Mouse (Mus musculus) left cerebral cortex, adult 8-10 months (tissue): ENCODE results near the gene Chrm3. TPM values are rescaled to one million over a fixed set of nuclear protein-coding genes. Genes with fewer than 3 reads are reported as not detected.

Source experiments
- DNase-seq, 2 experiments: peaks; one replicate each; pipeline ENCODE4 v3.0.0; 2022; ENCODE audit warnings: low spot score in 2 of 2
- total RNA-seq, 4 experiments: library from RNA; stranded (reverse); gene quantifications; 2 replicates each; pipeline ENCODE4 v1.2.4; 2022

Chrm3 gene
- total RNA-seq, 4 experiments from 2014 or later, result 50.1 to 53.3 (median 52.8) TPM

DNA sequence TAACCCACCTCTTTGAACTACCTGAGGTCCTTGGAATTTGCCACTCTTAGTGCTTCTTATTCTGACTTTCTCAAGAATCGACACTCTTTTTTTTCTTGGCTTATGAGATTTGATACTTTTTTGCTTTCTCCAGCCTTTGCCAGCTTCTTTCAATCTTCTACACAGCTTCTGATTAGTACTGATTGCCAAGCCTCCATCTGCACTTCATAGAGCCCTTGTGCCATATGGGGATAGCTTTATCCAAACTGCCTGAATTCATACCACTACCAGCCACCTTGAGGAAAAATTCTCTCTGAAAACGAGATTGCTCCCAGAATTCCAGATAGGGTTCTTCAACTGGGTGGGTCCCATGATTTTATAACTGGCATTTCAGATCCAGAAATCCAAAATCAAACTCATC, 368.0 kb downstream of the Chrm3 start:
- DNase-seq, result no peak

DNA sequence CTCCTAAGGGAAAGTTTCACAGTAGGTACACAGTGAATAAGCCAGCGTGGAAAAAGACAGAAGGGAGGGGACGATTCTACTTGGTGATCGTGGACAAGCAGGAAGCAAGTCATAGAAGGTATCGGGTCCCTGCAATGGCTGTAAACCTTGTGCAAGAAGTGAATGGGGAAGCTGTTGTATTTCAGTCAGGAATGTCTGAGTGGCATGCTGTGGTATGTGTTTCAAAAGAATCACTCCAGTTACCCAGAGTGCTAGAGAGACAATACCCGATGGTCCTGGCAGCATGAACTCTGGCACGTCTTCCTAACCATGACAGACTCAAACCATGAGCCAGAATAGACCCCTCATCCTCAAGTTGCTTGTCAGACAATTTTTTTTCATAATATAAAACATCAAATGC, 375.0 kb downstream of the Chrm3 start:
- no peak for DNase-seq

DNA sequence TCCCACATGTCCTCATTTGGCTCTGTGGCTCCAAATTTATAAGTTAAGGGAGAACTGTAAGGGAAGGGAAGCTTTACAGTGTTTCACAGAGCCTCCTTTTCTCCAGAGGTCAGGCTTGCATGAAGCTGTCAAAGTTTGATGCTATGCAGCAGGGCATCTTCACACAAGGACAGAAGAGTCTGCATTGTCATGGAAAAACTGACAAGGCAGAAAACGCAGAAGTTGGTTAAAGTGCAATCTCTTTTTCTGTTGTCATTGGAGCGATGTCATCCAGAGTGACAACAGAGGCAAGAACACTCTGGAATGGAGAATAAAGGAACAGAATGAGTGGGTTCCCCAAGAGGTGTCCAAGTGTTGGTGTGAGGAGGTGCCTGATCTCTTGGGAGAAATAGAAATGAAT, 377.4 kb downstream of the Chrm3 start:
- DNase-seq, result no peak

DNA sequence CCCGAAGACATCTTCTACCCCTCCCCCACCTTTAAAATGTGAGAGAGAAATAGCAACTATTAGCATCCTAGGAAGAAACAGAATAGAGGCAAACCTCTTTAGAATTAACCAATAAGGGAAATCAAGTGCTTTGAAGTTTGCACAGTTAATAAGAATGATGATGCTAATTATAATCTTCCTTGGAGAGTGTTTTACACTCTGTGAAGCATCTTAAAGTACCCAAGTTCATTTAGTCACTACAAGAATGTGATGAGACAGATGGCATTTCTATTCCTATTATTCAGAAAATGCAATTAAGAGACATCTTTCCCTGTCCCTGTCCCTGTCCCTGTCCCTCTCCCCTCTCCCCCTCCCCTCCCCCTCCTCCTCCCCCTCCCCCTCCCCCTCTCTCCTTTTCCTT, 382.9 kb downstream of the Chrm3 start:
- no peak for DNase-seq

DNA sequence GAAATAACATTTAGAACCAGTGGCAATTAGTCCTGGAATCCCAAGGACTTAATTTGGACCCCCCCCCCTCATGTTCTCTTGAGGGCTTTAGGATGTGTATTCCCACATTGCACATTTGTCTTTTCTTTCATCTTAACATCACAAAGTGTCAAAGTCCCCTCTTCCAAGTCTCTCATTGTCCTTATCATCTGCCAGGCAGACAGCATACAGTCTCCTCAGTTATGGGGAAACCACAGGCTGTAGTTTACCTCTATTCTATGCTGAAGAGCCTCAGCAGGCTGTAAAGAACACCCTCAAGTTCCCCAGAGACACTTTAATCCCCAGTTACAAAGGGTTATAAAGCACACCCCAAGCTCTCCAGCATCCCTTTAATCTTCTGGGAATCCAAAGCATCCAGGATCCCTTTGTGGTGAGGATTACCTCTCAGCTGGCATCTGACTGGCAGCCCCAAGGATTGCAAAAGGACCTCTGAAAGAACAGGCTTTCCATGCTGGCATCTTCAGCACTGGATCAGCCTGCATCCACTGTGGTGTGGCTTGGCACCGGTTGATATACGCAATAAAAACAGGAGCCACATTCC, 386.8 kb downstream of the Chrm3 start:
- no peak for DNase-seq

DNA sequence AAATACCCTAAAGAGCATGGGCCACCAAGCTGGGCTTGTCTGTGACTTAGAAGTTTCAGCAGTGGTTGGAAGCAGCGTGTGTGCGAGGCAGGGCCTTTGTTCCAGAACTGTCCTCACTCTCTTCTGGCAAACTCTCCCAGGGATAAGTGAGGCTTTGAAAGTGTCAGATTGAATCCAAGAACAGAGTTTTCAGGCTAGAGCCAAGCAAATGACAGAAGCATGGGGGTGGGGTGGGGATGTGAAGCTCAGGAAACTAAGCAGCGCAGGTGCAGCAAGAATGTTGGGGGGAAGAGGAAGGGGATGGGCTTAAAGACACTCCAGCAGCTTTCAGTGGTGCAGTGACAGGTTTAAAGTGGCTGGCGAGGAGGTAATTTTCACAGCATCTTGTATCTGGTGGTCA, 388.8 kb downstream of the Chrm3 start:
- DNase-seq, result no peak

DNA sequence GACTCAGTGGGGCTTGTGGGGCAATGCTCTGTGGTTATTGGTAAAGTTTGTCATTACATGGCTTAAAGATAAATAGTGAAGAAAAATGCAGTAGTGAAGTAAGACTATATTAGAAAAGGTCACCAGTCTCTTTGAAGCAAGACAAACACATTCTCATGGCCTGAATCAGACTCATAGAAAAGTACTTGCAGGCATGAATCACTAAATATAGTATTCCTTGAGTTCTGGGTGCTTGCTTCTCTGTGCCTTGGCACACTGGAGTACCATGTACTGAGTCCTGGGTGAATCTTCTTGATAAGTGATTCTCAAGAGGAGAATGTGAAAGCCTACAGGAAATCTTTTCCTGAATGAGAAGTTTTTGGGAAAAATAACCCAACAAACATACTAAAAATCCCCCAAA, 408.0 kb downstream of the Chrm3 start:
- DNase-seq, result no peak

DNA sequence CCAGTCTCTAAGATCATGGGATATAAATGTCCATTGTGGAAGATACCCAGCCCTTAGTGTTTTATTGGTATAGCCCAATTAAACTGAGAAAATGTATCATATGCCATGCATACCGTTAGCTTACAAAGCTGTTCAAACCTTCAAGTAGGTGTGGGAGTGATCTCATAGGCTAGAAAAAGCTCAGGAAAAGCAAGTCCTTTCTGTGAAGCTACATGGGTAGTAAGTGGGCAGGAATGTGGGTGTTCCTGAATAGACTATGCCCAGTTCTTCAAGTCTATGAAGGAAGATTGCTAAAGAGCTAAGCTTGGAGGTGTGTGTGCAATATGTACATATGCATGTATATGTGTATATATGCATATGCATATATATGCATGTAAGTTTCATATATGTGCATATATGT, 409.3 kb downstream of the Chrm3 start:
- DNase-seq, result peak in 1 of 2 experiments; percentile 25

DNA sequence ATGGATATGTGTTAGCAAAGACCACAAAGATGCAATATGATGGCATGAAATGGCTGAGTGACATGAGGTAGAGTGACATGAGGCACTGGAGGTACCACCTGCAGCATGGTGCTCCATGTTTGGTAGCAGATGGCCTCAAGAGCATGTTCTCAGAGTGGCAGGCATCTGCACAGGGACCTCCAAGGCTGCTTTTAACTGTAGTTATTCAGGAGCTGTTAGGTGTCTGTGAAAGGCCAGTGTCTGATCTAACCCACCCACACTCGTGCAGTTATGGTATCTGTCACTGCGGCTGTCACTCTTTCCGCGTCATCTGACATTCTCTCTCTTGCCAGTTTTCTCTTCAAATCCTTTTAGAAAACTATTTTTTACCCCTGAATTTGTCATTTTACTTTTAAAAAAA, 411.6 kb downstream of the Chrm3 start:
- peak in 1 of 2 experiments; percentile 24 for DNase-seq

DNA sequence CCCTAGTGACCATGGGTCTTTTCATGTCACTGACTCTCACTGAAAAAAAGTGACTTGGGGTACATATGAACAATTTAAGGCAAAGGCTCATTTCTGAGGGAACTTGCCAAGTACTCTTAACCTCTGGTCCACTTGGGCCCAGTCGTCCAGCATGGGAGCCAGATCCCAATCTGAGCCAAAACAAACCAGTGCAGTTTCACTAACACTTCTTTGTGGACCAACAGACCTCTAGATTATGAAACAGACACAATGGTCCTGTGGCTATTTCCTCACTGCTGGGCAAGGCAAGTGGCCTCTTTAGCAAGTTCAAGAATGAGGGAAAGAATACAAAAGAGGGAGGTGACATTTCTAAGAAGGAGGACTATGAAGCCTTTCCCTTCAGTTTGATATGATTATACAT, 420.5 kb downstream of the Chrm3 start:
- DNase-seq, result no peak

DNA sequence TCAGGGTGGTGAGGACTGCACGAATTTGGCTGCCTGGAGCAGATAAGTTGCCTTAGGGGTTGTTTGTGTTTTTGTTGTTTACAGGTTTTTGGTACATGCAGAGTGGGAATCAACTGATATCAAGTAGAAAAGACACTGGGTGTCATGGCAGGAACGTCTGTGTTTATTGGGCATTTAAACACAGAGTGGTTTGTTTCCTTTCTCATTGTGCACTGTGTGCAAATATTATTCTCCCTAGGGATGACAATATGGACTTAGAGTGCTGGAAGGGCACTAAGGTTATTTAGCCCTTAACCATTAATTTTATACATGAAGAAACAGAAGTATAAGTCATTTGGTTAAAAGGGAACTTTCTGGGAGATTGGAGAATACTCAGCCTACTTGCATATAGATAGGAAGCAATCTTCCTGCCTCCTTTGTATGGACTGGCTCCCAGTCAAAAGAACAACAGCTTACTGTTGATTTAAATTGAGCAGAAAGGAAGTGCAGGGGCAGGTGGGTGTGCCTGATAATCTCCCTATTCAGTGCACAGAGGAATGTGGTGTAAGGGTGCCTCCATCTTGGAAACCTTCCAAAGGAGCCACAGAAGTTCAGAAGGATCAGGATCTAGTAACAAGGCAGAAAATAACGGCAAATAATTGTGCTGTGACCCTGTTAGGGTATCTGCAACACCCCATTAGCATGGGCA, 421.7 kb downstream of the Chrm3 start:
- no peak for DNase-seq

DNA sequence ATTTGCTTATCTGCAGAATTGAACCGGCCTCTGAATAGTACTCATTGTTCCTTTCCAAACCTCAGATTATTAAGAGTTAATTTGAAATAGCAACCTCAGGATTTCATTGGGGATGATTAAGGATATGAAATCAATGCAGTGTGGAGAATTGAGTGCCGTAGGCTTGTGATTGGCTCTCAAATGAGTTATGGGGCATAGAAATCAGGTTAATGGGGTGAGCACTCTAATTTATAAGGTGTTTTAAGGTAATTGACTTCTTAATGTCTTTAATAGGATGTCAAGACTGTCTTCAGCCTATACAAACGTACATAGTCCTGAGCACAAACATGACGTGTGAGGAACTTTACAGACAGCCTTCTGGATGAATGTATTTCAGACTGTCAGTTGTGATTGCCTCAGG, 427.9 kb downstream of the Chrm3 start:
- no peak for DNase-seq

DNA sequence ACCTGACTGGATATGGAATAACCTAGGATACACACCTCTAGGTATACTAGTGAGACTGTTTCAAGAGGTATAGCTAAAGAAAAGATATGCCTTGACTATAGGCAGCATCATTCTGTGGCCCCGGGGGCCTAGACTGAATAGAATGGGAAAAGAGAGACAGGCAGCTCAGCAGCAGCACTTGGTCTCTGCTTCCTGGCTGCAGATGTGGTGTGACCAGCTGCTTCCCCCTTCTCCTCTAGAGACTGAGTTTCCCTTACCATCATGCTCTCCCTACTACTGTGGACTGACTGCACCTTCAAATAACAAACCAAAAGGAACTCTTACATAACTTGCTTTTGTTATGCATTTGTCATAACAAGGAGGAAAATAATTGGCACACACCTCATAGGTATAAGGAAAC, 430.0 kb downstream of the Chrm3 start:
- DNase-seq, result no peak

DNA sequence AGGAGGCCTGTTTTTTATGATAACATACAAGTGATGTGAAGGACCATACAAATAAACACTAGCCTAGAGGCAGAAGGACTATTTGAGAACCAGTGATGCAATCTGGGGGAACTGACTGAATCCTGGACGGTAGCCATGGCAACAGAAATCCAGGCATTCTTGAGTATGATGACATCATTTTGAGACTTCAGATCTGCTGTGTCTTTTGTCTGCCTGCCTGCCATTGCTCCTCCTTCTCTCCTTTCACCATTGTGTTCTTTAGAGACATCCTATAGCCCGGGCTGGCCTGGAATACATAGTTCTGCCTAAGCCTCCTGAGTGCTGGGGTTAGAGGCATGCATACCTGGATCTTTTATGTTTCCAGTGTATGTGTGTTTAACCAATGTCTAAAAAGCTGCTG, 430.7 kb downstream of the Chrm3 start:
- DNase-seq, result peak in 1 of 2 experiments; percentile 34

DNA sequence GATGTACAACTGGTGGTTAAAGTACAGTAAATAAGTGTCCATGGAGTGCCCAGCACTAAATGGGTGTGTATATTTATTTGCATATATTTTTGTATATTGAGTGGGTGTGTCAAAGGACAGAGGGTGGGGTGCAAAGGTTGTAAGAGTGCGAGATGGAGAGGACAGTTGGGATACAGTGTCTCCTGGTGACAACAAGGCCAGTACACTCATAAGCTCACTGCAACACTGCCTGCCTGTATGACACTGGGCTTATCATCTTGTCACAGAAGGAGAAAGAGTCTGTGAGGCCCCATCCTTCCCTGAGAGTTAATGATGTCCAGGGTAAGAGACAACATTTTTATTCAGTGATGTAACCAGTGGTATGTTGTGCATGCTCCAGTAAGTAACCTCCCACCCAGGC, 439.5 kb downstream of the Chrm3 start:
- no peak for DNase-seq

DNA sequence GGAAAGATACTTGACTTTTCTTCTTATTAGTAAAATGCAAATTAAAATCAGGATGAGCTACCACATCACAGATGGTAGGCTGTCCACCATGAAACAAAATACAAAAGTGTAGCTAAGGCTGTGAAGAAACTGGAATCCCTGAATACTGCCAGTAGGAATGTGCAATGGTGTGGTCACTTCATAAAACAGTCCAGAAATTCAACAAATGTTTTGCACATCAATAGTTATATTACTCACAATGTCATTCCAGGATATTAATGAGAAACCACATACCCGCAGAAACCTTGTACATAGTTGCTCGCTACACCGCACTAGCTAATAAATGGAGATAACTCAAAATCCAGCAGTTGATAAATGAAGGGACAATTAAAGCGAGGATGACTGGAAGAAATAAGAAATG, 447.9 kb downstream of the Chrm3 start:
- no peak for DNase-seq

DNA sequence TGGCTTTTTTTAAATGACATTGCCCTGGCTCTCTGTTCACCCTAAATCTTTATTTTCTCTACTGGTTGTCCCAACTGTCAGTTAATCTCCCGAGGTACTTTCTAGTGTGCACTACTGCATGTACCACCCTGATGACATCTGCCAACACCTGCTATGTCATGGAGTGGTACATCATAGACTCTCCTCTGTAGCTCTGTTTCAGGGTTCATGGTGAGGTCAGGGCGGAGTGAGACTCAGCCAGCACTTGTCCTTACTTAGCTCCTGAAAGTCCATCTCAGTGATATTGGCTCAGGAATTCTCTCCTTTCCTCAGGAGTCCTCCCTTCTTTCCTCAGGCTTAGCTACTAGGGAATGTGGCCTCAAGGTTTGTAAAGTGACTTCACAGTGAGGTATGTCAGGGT, 451.9 kb downstream of the Chrm3 start:
- no peak for DNase-seq

DNA sequence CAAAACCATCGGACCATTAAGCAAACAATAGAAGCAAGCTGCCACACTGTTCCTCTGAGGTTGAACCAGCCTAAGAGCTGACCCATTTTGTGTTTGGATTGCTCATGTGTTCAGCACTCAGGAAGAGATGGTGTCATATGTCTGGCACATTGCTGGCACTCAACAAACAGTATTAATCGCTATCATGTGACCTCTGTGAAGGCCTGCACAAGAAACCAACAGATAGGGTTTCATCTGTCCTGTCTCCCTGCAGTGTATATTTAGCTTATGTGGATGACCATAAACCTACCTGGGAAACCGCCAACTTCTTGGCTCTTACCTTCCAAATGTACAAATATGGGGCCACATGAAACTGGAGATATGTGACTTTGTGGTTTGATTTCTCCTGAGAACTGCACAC, 453.4 kb downstream of the Chrm3 start:
- DNase-seq, result no peak

DNA sequence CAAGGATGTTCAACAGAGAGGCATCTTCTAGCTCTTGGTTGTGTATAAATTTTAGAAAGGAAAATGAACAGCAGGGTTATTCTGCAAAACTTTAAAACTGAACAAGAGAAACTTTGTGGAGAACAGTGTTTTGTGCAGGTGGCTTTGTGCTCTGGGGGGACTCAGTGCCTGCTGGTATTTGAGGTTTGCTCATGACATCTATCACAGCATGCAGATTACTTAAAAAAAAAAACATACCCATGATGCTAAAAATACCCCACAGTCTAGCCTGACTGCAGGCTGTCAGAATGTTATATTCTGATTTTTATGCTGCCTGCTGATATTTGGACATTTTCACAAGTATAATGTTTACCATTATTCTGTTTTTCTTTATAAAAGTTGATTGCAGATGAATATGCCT, 456.2 kb downstream of the Chrm3 start:
- no peak for DNase-seq

DNA sequence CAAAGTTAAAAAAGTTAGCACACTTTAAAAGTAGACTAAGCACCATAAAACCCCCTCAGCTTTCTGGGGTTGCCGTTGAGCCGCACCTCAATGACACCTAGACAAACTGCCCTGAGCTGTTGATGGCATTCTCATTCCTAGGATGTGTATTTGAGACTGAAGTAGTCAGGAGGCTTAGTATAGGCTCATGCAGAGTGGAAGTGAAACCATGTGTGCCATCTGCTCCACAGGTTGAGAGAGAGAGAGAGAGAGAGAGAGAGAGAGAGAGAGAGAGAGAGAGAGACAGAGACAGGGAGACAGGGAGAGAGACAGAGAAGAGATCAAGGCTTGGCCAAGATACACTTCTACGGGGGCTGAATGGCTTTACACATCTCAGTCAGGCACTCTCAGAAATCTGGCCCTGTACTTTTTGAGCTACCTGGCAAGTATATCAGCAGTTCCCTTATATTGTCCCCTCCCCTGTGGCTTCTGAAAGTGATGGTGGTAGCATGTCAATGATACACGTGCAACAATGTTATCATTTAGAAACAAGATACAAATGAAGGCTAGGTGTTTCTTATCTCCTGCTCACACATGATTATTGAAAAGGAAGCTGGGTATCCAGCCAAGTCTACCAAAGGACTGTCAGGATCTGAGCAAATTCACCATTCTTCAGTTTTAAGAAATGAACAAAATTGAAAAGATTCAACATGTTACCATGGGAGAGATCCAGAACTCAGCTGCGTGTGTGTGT, 459.8 kb downstream of the Chrm3 start:
- DNase-seq, result no peak

DNA sequence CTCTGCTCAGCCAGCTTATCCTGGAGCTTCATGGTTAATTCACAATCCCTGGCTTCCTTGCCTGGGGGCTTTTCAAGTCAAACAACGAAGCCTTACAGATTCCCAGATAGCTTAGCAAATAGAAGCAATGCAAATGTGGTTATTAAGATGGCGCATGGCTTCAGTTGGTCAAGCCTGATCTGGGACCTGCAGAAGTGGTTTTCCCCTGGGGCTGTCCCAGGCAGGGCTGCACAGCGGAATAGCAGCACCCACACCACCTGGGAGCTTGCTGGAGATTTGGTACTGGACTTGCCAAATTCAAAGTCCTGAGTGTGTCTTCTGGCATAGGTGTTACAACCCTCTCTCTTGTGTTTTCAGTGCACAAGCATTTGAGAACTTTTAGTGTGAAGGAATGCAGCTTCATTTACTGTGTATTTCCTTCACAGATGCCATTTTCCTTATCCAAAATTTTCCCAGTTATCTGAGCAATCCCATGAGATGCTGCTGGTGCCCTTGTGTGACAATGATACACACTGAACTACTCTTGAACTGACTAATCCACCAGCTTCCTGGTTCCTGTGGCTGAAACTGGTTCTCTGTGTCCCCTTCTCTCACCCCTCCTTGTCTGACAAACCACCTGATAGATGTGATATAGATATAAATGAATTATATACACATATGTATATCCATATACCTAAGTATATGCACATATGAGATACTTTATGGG, 461.8 kb downstream of the Chrm3 start:
- no peak for DNase-seq

DNA sequence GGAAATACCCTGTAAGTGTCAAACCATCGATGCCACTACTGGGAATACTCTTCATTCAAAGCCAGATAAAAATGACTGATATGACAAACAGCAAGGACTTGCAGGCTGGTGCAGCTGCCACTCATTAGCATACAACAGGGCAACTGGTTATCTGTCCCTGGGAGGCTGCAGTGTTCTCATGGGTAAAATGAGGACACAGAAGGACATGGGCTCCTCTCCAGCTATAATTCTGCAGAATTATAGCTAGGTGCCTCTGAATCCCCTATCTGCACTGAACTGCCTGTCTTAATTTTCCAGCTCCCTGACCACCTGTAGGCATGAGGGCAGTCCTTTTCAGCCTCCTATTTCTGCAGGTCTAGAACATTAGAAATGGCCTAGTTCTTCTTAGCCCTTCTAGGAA, 463.4 kb downstream of the Chrm3 start:
- DNase-seq, result no peak
